Mouse (Mus musculus) MEL (cell line): Measurements from ENCODE around the gene Gm49387. TPM values are rescaled to one million over a fixed set of nuclear protein-coding genes. Genes with fewer than 3 reads are reported as not detected.
A peak's percentile ranks its signal among the peaks of the same experiment; 100 is the strongest.

ENCODE experiments used
- DNase-seq: peaks from one replicate; pipeline ENCODE4 v3.0.0; 2011; ENCODE audit warnings: low read depth, low spot score
- H3K27ac ChIP-seq: 2 replicates; pipeline ENCODE4 v1.5.1; 2012; ENCODE audit warnings: low read depth, mild to moderate bottlenecking, control low read depth, low read length, moderate library complexity; ENCODE audit not compliant: control insufficient read depth
- H3K27me3 ChIP-seq, 2 experiments: fragments of 150-350 bp in 1 of 2; sonication (generic) in 1 of 2; 2 replicates each; pipeline ENCODE4 v1.6.1; 2012; ENCODE audit warnings: low read length in 2 of 2, mild to moderate bottlenecking in 2 of 2, improper control_type of control experiment in 1 of 2, moderate library complexity in 1 of 2; ENCODE audit not compliant: insufficient read depth in 2 of 2, control insufficient read depth in 1 of 2
- H3K36me3 ChIP-seq, 2 experiments: 2 replicates each; pipeline ENCODE4 v1.6.1; 2012 to 2014; ENCODE audit warnings: low read length in 2 of 2, improper control_type of control experiment in 1 of 2, inconsistent platforms in 1 of 2, mild to moderate bottlenecking in 1 of 2; ENCODE audit not compliant: insufficient read depth in 2 of 2, control insufficient read depth in 1 of 2
- H3K4me1 ChIP-seq, 2 experiments: fragments of 150-350 bp in 1 of 2; sonication (generic) in 1 of 2; 2 replicates each; pipeline ENCODE4 v1.6.1; 2012; ENCODE audit warnings: low read length in 2 of 2, improper control_type of control experiment in 1 of 2, mild to moderate bottlenecking in 1 of 2; ENCODE audit not compliant: insufficient read depth in 2 of 2, control insufficient read depth in 1 of 2
- H3K4me3 ChIP-seq, 2 experiments: fragments of 150-350 bp in 1 of 2; sonication (generic) in 1 of 2; 2 replicates each; pipeline ENCODE4 v1.5.1; 2012; ENCODE audit warnings: low read depth in 2 of 2, low read length in 2 of 2, mild to moderate bottlenecking in 2 of 2, moderate library complexity in 2 of 2, control low read depth in 1 of 2, improper control_type of control experiment in 1 of 2; ENCODE audit not compliant: control insufficient read depth in 1 of 2, insufficient read depth in 1 of 2
- H3K79me2 ChIP-seq: 2 replicates; pipeline ENCODE4 v1.6.1; 2012; ENCODE audit warnings: mild to moderate bottlenecking, low read length, moderate library complexity; ENCODE audit not compliant: control insufficient read depth, poor library complexity, insufficient read depth
- H3K9ac ChIP-seq: 2 replicates; pipeline ENCODE4 v1.6.1; 2012; ENCODE audit warnings: low read depth, mild to moderate bottlenecking, control low read depth, low read length, moderate library complexity; ENCODE audit not compliant: control insufficient read depth, poor library complexity, severe bottlenecking
- H3K9me3 ChIP-seq: fragments of 150-350 bp; sonication (generic); replicated peaks from 2 replicates; pipeline ENCODE4 v1.6.1; 2012; ENCODE audit warnings: mild to moderate bottlenecking, low read length, improper control_type of control experiment, moderate library complexity; ENCODE audit not compliant: insufficient read depth
- BHLHE40 ChIP-seq: IDR thresholded peaks from 2 replicates; pipeline ENCODE4 v1.6.1; 2012; ENCODE audit warnings: low read depth, mild to moderate bottlenecking, inconsistent platforms, low read length, improper control_type of control experiment, borderline replicate concordance
- CHD2 ChIP-seq: IDR thresholded peaks from 2 replicates; pipeline ENCODE4 v1.6.1; 2011; ENCODE audit warnings: low read length, improper control_type of control experiment
- E2F4 ChIP-seq: IDR thresholded peaks from 2 replicates; pipeline ENCODE4 v1.6.1; 2011; ENCODE audit warnings: low read depth, low read length, improper control_type of control experiment, borderline replicate concordance
- EP300 ChIP-seq, 2 experiments: IDR thresholded peaks; 2 replicates each; pipeline ENCODE4 v1.6.1; 2011; ENCODE audit warnings: improper control_type of control experiment in 2 of 2, low read length in 2 of 2, low read depth in 1 of 2, mild to moderate bottlenecking in 1 of 2
- ETS1 ChIP-seq: IDR thresholded peaks from 2 replicates; pipeline ENCODE4 v1.6.1; 2012; ENCODE audit warnings: low read depth, mild to moderate bottlenecking, inconsistent platforms, low read length, improper control_type of control experiment, moderate library complexity
- GABPA ChIP-seq: IDR thresholded peaks from 2 replicates; pipeline ENCODE4 v1.6.1; 2012; ENCODE audit warnings: low read depth, mild to moderate bottlenecking, inconsistent platforms, low read length, improper control_type of control experiment, moderate library complexity
- GATA1 ChIP-seq: IDR thresholded peaks from 2 replicates; pipeline ENCODE4 v1.6.1; 2011; ENCODE audit warnings: low read depth, low read length, improper control_type of control experiment
- HCFC1 ChIP-seq: IDR thresholded peaks from 2 replicates; pipeline ENCODE4 v1.6.1; 2012; ENCODE audit warnings: low read depth, mild to moderate bottlenecking, inconsistent platforms, low read length, improper control_type of control experiment, moderate library complexity
- KAT2A ChIP-seq: conservative IDR thresholded peaks from 2 replicates; pipeline ENCODE4 v1.6.1; 2012; ENCODE audit warnings: low read depth, low read length, improper control_type of control experiment, inconsistent platforms
- MAX ChIP-seq: IDR thresholded peaks from 2 replicates; pipeline ENCODE4 v1.6.1; 2011; ENCODE audit warnings: low read length, improper control_type of control experiment
- MAZ ChIP-seq: IDR thresholded peaks from 2 replicates; pipeline ENCODE4 v1.6.1; 2012; ENCODE audit warnings: low read depth, mild to moderate bottlenecking, inconsistent platforms, low read length, improper control_type of control experiment
- MYB ChIP-seq: IDR thresholded peaks from 2 replicates; pipeline ENCODE4 v1.6.1; 2011; ENCODE audit warnings: mild to moderate bottlenecking, low read depth, low read length, improper control_type of control experiment
- NELFE ChIP-seq: IDR thresholded peaks from 2 replicates; pipeline ENCODE4 v1.6.1; 2011; ENCODE audit warnings: low read depth, low read length, improper control_type of control experiment
- RAD21 ChIP-seq: IDR thresholded peaks from 2 replicates; pipeline ENCODE4 v1.6.1; 2011; ENCODE audit warnings: mild to moderate bottlenecking, low read depth, low read length, improper control_type of control experiment
- RCOR1 ChIP-seq: IDR thresholded peaks from 2 replicates; pipeline ENCODE4 v1.6.1; 2012; ENCODE audit warnings: low read depth, mild to moderate bottlenecking, inconsistent platforms, low read length, improper control_type of control experiment
- SIN3A ChIP-seq: IDR thresholded peaks from 2 replicates; pipeline ENCODE4 v1.6.1; 2012; ENCODE audit warnings: low read length, improper control_type of control experiment, inconsistent platforms
- SMC3 ChIP-seq: IDR thresholded peaks from 2 replicates; pipeline ENCODE4 v1.6.1; 2011; ENCODE audit warnings: low read depth, low read length, improper control_type of control experiment
- TBP ChIP-seq: IDR thresholded peaks from 2 replicates; pipeline ENCODE4 v1.8.0; 2011; ENCODE audit warnings: low read depth, low read length, improper control_type of control experiment
- TCF12 ChIP-seq: IDR thresholded peaks from 2 replicates; pipeline ENCODE4 v1.6.1; 2014; ENCODE audit warnings: low read depth, mild to moderate bottlenecking, inconsistent platforms, low read length, improper control_type of control experiment, moderate library complexity
- ZMIZ1 ChIP-seq: IDR thresholded peaks from 2 replicates; pipeline ENCODE4 v1.6.1; 2012; ENCODE audit warnings: low read depth, mild to moderate bottlenecking, inconsistent platforms, low read length, improper control_type of control experiment, moderate library complexity
- ZNF384 ChIP-seq: IDR thresholded peaks from 2 replicates; pipeline ENCODE4 v1.6.1; 2012; ENCODE audit warnings: low read depth, mild to moderate bottlenecking, inconsistent platforms, low read length, improper control_type of control experiment
- polyA plus RNA-seq, 2 experiments: library from polyadenylated mRNA; stranded (reverse) in 1 of 2; unstranded in 1 of 2; fragments of >175 nt in 1 of 2; fragments of >200 nt in 1 of 2; gene quantifications; 2 replicates each; pipeline versions ENCODE4 v1.2.1 to v1.2.4; 2012; ENCODE audit warnings: low replicate concordance in 2 of 2, low read depth in 1 of 2; ENCODE audit not compliant: insufficient read length in 2 of 2, insufficient read depth in 1 of 2, missing spikeins in 1 of 2
- total RNA-seq: library from RNA; depleted of rRNA; stranded (reverse); fragments of 300-350 nt; gene quantifications from 2 replicates; pipeline ENCODE4 v1.2.3, GENCODE M21; 2012

Gm49387 gene
- total and polyA plus RNA-seq, 3 experiments: 0.14 TPM; not detected in 2

DNA sequence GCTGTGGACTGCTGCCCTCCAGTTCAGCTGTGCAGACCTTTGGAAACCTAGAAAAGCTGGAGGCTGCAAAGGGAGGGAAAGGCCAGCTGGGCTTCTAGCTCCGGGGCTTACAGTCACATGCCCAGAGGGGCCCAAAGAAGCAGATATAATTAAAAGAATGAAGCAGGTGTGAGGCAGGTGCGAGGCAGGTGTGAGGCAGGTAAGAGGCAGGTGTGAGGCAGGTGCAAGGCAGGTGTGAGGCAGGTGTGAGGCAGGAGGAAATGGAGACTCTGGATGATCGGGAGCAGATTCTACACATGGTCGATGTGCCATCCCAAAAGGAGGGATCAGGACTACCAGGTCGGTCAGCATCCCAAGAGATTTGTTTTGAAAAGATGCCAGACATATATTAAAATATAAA lies 69.3 kb downstream of the Gm49387 start:
- no peaks in the 10 kb centered on the region for H3K79me2 ChIP-seq
- no peaks in the 10 kb centered on the region; a peak in 1 of 4 replicates for H3K27me3 ChIP-seq
- H3K4me1 ChIP-seq: peaks cover 13 to 35% of the 10 kb centered on the region in 2 experiments
- DNase-seq: no peak
- no peaks in the 10 kb centered on the region for H3K9me3 ChIP-seq
- no peak overlapping the region for H3K4me3 ChIP-seq
- no peak overlapping the region for H3K27ac ChIP-seq
- H3K9ac ChIP-seq: no peak overlapping the region
- peaks cover 0 to 17% of the 10 kb centered on the region in 2 experiments; a peak in 2 of 4 replicates for H3K36me3 ChIP-seq
- no peak for TF ChIP-seq BHLHE40
- no peak for TF ChIP-seq SMC3
- no peak for TF ChIP-seq RAD21
- no peak for TF ChIP-seq MAX
- no peak for TF ChIP-seq MAZ

DNA sequence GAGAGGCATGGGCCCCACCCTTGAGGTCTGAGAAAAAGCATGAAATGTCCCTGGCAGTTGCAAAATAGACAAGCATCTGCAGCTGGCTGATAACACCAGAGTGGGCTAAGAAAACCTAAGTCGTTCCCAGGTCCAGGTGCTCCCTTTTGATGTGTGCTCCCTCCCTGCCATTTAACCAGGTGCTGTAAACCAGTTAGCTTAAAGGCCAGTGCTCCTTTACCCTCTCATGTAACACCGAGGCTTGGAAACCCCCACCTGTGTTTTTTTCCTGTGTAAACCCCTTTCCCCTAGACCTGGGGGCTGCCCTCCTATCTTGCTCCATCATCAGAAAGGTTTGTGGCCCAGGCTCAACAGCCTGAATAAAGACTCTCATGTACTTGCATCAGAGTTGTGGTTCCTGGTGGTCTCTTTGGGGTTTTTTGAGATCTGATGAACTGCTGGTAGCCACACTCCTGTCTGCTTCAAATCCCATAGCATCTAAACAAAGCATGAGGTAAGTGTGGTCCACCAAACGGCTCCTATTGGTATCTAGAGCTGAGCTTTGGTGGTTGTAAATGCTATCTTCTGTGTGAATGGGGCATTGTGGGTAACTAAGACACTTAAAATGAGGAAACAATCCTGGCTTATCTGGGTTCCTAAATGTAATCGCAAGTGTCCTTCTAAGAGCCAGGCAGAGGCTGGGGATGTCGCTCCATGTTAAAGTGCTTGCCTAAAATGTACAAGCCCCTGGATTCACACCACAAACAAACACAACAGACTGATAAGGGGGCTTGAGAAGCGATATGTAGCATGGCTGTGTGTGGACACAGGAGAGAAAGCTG lies 70.3 kb downstream of the Gm49387 start:
- Histone ChIP-seq H3K36me3 (peaks cover 0 to 17% of the 10 kb centered on the region in 2 experiments; a peak in 2 of 4 replicates), H3K27ac (peak overlapping the region; percentile 67), H3K4me1 (peaks cover 13 to 35% of the 10 kb centered on the region in 2 experiments), H3K27me3 (no peaks in the 10 kb centered on the region; a peak in 1 of 4 replicates), H3K9ac (no peak overlapping the region), H3K4me3 (no peak overlapping the region), H3K9me3 (no peaks in the 10 kb centered on the region), H3K79me2 (no peaks in the 10 kb centered on the region)
- TF ChIP-seq GABPA (no peak), E2F4 (no peak), EP300 (IDR thresholded peaks at IDR 0.05; ENCODE audit: low read depth in 1 of 2, low read length in 2 of 2) (peak; percentile 61 to 62), SMC3 (no peak), BHLHE40 (0 out of 2 replicates have a peak, but pooled peaks have one; percentile 1), TBP (peak; percentile 90), ZNF384 (no peak), CHD2 (no peak), ETS1 (0 out of 2 replicates have a peak, but pooled peaks have one; percentile 28), NELFE (no peak), ZMIZ1 (0 out of 2 replicates have a peak, but pooled peaks have one; percentile 43), KAT2A (no peak), GATA1 (peak; percentile 90), RCOR1 (peak; percentile 84), TCF12 (peak; percentile 42), MYB (no peak), HCFC1 (no peak), SIN3A (peak; percentile 23; the same call in 1 of the 2 replicates)
- DNase-seq: peak; percentile 83
